Mouse (Mus musculus): Measurements from ENCODE around the gene Gphn.
"Not testable (repeated sequence)": the region's sequence is repeated elsewhere in the genome, so short reads cannot be mapped to it uniquely, and the experiment has no call there.

Gphn gene

DNA sequence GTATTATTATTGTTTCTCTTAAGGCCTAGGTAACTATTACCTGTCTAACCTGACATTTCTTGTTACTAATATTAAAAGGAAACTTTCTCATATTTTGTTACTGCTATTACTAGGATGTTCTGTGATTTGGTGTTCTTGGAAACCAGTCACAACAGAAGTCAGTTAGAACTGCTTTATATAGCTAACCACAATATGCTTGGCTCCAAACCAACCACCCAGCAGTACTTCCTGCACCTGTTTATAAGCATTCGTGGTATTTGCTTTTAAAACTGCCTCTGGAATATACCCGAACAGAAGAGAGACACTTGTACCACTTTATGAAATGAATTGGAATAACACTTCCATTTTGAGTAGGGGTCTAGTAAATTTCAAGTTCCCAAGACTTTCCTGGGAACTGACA, 130.3 kb downstream of the Gphn start:
- DNase-seq (ENCODE audit: low read depth, low spot score), result no peak

GRCm38 (mm10) chr12:78389267-78389666, 163.1 kb downstream of the Gphn start:
- no peak for DNase-seq (ENCODE audit: low read depth, low spot score)

DNA sequence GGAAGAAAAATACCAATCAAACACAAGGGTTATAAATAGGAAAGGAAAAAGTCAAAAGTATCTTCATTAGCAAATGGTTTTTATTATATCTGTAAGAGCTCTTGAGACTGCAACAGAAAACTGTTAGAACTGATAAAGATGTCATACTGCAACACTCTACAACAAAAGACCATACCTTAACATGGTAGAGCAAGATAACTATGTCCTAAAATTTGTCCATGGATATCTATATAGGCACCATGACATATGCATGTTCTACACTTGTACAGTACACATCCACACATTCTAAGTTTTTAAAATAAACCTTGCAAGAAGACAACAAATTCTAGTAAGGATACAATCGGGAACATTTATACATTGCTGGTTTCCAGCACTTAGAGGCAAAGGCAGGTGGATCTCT, 169.1 kb downstream of the Gphn start:
- no peak for DNase-seq (ENCODE audit: low read depth, low spot score)

DNA sequence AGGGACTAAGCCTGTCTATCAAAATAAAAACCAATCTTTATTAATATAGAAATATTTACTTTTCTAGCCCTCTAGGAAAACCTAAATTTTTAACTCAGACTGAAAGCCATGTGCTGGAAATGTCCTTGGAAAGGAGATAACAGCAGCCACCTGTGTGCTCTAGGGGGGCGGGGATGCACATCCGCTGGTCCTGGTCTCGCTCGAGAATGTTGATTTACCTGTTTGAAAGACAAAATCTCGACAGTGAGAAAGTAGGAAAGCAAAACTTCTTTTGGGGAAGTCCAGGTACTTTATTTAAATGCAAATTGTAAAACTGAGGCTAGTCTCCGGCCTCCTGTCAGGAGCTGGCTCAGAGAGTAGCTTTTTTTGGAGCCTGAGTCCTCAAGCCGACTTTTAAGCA, 181.3 kb downstream of the Gphn start:
- DNase-seq (ENCODE audit: low read depth, low spot score), result not testable (repeated sequence)

GRCm38 (mm10) chr12:78522176-78522575, 296.0 kb downstream of the Gphn start:
- no peak for DNase-seq (ENCODE audit: low read depth, low spot score)

DNA sequence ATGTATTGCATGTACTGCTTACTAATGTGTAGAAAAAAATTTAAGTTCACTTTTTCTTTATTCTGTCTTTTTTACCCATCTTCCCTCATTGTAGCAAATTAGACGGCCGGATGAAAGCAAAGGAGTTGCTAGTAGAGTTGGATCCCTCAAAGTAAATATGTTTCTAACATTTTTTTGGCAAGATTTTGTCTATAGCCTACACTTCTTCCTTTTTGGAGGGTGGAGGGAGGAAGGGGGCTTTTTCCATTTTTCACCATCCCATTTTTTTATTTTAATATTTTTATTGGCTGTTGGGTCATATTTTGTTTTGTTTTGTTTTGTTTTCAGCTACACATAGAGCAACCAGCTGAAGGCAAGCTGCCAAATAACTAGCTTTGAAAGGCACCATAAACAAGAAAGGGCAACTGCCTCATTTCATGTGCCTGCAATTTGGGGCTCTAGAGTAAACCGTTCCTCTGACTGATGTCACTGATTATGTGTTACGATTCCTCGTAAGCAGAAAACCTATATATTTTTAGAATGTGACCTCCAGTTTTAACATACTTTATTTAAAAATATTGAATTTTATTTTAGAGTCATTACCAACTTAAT, 296.7 kb downstream of the Gphn start:
- DNase-seq (ENCODE audit: low read depth, low spot score), result no peak

GRCm38 (mm10) chr12:78537590-78537989, 311.4 kb downstream of the Gphn start:
- DNase-seq (ENCODE audit: low read depth, low spot score), result not testable (repeated sequence)

GRCm38 (mm10) chr12:78550913-78551312, 324.7 kb downstream of the Gphn start:
- DNase-seq (ENCODE audit: low read depth, low spot score), result no peak

GRCm38 (mm10) chr12:78631816-78632215, 405.6 kb downstream of the Gphn start:
- no peak for DNase-seq (ENCODE audit: low read depth, low spot score)

GRCm38 (mm10) chr12:78639466-78639865, 413.3 kb downstream of the Gphn start:
- no peak for DNase-seq (ENCODE audit: low read depth, low spot score)

GRCm38 (mm10) chr12:78640086-78640485, 413.9 kb downstream of the Gphn start:
- no peak for DNase-seq (ENCODE audit: low read depth, low spot score)

DNA sequence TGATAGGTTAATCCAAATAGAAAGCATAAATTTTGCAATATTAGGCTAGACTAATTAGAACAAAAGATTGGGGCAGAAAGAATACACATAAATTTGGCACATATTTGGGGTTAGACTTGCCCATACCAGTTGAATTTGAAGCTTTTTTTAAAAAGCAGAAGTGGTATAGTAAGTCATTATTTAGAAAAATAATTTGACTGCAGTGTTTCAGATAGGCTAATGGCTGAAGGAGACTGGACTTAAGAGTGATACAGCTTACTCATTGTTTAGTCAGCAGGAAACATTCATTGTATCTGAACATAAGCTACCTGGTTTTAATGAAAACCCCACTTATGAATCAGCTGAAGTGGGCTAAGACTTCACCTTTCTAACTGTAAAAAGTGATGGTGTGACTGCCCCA, 415.0 kb downstream of the Gphn start:
- DNase-seq (ENCODE audit: low read depth, low spot score), result no peak

GRCm38 (mm10) chr12:78643691-78644090, 417.5 kb downstream of the Gphn start:
- no peak for DNase-seq (ENCODE audit: low read depth, low spot score)

- no peak for DNase-seq (ENCODE audit: low read depth, low spot score)
These were observed 419.1 kb downstream of the Gphn start for GRCm38 (mm10) chr12:78645282-78645681.

DNA sequence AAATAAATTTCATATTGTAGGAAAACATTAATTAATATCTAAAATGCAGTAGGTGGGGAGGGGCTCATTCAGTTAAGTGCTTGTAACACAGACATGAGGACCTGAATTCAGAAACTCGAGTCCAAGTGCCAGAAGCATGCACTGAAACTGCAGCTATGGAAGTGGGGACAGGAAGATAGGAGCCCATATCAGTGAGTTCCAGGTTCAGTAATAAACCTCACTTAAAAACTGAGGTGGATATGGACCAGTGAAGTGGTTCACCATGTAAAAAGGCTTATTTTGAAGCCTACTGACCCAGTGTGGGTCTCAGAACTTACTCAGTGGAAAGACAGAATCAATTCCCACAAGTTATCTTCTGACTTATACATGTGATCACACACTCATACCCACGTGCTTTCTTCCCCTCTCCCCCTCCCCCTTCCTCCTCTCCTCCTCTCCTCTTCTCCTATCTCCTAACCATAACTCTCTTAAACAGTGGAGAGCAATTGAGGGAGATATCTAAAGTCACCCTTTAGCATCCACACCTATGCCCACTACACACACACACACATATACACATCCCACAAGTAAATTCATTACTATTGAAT, 433.6 kb downstream of the Gphn start:
- no peak for DNase-seq (ENCODE audit: low read depth, low spot score)

DNA sequence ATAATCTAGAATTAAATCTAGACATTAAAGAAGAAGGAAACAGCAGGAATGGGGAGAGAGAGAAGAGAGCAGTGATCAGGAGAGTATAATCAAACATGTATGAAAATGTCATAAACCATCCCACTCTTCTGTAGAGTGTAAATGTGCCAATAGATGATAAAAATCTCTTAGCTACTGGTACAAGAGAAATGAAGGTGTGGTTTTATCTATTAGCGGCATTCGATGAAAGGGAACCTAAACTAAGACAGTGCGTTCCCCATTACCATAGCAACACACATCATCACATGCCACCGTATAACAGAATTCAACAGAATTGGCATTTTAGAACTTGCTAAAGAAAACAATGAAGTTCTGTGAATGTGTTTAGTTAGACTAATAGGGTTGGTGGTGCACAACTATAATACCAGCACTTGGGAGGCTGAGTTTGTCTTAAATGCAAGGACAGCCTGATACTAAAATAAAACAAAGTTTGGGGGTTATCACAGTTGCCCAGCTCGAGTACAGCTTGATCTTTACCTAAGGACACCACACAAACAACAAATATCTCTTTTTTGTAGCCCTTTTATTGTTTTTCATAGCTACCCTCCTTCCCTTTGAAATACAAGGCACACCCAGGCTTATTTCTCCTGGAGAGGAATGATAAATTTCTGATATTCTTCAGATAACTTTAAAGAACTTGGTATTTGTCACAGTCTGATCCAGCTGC, 452.1 kb downstream of the Gphn start:
- DNase-seq (ENCODE audit: low read depth, low spot score), result no peak

DNA sequence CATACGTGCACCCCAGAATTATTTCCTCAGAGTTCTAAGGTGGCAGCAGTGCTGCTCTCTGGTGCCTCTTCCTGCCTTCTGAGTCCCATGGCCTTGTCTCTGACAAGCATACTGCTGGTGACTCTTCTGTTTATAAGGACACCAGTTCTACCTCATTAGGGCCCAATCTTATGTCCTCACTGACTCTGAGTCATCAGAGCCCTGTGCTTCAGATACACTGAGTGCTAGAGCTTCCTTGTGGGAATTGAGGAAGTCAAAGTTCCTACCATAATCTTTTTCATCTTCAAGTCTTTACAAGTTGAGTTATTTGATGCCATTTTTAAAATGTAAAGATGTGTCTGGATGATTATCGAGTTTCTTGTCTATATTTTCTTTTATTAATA, 452.6 kb downstream of the Gphn start:
- no peak for DNase-seq (ENCODE audit: low read depth, low spot score)

DNA sequence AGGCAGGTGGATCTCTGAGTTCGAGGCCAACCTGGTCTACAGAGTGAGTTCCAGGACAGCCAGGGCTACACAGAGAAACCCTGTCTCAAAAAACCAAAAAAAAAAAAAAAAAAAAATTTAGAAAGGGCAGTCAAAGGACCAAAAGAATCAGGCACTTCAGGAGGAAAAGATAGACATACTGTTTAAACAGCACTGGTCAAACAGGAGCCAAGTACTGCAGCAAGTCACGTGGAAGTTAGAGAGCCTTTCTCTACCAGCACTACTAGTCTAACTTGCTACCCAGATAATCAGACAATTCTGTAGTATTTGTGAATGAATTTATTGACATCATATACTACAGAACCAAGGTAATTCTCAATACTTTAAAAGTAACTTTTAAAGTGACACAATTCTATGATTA, 454.9 kb downstream of the Gphn start:
- DNase-seq (ENCODE audit: low read depth, low spot score), result no peak

- DNase-seq (ENCODE audit: low read depth, low spot score), result no peak
These were observed 456.1 kb downstream of the Gphn start for GRCm38 (mm10) chr12:78682279-78682678.

DNA sequence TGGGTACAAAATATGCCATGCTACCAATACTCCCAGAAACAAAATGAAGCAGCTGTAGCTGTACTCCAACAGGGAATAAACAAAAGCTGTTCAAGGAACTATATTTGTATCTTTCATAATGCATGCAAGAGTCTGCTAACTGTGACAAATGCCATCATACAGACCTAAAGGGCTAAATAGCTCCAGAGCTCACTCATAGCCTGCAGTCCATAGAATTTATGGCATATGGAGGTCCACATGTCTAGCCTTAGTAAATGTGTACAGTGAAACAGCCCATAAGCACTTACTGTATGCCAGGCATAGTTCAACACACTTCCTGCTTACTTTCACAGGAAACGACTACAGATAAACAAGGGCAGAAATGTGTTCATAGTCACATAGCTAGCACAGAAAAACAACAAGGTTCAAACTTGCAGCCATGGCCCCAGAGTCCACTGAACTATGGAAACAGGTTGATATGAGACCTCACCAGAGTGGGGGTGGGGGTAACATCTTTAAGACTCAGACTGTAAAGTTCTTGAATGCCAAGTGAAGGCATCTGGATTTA, 459.6 kb downstream of the Gphn start:
- DNase-seq (ENCODE audit: low read depth, low spot score), result no peak

DNA sequence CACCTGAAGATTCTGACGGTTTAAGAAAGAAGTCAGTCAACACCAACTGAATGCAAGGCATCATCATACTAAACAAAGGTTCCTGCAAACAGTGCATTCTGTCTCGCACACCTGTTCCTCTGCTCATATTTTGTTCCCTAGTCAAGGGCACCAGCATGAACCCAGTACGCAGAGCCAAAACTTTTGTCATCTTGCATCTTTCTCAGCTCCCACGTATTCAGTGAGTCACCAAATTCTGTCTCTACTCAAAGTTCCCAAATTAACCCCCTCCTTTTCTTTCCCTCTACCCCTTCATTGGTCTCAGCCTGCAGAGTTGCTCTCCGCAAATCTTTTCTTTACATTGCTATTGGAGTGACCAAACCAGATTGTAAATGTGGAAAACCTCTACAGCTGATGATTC, 462.7 kb downstream of the Gphn start:
- no peak for DNase-seq (ENCODE audit: low read depth, low spot score)

GRCm38 (mm10) chr12:78691325-78691724, 465.1 kb downstream of the Gphn start, which contains the start of gene Fam71d:
TSS of gene Fam71d (plus strand) at chr12:78691535.
- DNase-seq (ENCODE audit: low read depth, low spot score), result no peak

- DNase-seq (ENCODE audit: low read depth, low spot score), result no peak
These were observed 467.1 kb downstream of the Gphn start for GRCm38 (mm10) chr12:78693281-78693680.
